Mouse (Mus musculus): Measurements from ENCODE around the gene Focad.

DNA sequence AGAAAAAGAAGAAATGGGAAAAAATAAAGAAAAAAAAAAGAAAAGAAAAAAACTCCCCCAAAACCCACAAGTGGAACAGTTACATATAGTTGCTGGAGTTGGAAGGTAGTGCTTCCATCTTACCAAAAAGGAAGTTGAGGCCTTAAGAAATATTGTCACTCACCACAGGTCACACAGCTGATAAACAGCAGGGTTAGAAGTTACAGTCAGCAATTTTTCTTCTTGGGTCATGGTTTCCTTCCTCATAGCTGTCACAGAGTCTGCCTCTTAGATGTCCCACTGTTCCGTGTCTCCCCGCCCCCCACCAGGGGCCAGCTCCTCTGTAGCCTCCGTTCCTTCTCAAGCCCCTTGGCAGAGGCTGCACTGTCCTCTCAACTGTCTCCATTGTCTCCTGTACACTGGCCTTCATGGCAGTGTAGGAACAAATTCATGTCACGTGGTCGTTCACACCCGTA lies 345.3 kb downstream of the Focad start:
- no peak for TF ChIP-seq POLR2A (IDR thresholded peaks at IDR 0.05; ENCODE audit: control insufficient read depth, low read depth, low read length)
- TF ChIP-seq CTCF (IDR thresholded peaks at IDR 0.05; ENCODE audit: control insufficient read depth, insufficient read depth, insufficient replicate concordance, low read depth, low read length): no peak
